Mouse (Mus musculus): ENCODE measurements around the gene Col4a1.

The Col4a1 gene

DNA sequence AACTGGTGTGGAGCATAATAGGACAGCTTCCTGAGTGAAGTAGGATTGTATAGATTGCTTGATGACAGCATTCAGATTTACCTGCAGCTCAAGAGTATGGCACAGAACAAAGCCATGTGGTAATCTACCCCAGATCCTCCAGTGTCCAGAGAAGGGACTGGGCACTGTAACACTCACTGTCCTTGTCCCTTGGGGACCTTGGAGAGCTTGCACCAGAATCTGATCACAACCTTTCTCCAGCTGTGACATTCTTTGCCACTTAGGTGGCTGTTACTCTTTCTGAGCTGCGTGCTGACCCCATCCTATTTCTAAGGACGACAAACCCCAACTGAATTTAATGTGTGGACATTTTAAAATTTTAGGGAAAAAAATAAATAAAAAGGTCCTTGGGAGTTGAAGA, 46.2 kb downstream of the Col4a1 start:
- in situ Hi-C loops (cut with MboI, MseI): no loop called here

DNA sequence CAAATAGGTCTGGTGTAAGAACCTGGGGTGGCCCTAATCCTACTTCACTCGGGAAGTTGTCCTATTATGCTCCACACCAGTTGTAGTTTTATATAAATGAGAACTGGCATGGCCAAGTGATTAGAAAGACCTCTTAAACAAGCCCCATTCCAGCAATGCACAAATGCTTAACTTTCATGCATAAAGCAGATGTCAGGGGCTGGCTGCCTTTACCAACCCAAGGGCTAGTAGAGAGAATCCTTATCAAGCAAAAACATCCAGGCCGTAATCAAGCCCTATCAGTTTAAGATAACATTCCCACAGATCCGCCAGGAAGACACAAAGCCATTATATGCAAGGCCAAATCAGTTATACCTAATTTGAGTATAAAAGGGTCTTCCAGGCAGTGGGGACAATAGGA, 46.7 kb downstream of the Col4a1 start:
- in situ Hi-C loops (cut with MboI, MseI): no loop called here

DNA sequence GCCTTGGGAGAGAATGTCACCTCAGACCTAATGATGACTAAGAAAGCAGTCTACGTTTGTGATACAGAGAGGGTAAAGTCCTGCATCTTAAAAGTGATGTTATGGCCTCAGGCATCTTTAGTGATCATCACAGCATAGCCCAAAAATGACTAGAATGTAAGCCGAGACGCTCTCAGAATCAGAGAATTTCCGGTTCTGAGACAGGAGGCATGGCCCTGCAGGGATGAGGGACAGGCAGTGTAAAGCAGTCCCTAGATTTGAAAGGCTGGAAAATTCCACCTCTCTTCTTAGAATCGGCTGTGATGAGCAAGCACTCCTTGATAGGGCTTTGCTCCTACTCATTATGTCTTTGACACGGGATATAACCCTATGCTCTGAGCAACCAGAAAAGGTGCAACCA, 48.8 kb downstream of the Col4a1 start:
- in situ Hi-C loops (cut with MboI, MseI): no loop called here

DNA sequence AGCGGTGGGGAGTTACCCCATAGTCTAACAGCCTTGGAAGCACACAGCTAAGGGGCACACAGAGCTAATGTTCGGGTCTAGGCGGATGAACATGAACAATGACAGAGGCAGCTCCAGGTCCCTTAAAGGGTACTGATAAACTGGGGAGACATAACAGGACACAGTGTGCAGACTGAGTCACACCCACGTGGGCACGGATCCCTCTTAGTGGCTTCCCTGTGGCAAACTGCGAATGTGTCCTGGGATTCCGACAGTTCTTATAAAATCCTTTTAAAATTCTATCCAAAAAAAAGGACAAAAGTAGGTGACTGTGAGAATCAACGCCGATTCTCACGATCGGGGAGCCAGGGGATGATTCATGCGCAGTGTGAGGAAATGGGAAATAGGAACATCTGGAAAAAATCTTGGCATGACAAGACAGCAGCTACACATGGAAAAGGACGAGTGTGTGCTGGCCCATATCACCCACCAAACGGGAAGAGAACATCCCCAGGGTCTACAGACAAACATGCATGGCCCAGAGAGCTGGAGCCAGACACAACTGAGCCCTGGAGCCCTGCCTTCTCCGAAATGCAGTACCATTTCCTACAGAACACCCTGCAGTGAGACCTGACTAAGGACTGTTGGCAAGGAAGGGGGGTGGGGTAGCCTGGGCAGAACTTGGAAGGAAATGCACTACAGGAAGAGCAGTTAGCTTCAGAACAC, 50.4 kb downstream of the Col4a1 start:
- in situ Hi-C loops (cut with MboI, MseI): no loop called here

DNA sequence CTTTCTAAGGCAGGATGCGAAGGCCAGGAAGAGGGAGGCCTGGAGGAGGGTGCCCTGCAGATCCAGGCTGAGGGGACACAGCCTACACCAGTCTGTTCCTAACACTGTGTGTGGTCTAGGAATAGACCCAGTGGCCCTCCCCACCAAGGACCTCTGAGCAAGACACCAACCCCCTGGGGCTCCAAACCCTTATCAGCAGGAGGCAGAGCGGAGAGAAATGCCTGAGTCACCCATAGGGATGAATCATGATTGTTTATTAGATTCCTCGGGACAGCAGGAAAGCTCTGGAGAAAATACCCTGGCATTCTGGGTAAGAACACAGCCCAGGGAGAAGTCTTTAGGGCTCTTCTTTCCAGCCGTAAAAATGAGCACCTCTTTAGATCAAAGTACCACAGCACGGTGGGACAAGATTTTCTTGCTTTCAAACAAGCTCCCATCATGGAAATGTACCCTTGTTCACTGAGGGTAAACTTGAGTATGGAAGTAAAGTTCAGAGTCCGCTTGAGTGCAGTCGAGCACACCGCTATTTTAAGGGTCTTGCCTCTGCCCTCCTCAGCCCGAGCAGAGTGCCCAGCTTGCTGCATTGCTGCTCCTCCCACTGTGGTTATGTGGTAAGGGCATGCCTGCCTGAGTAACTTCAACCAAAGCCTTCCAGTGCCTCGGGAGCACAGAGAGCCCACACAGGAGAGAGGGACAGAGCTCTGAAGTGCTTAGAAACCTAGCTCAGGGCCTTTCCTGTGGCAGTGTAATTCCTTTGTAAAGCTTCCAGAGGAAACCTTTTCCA, 52.6 kb downstream of the Col4a1 start:
- in situ Hi-C loops (cut with MboI, MseI): no loop called here

DNA sequence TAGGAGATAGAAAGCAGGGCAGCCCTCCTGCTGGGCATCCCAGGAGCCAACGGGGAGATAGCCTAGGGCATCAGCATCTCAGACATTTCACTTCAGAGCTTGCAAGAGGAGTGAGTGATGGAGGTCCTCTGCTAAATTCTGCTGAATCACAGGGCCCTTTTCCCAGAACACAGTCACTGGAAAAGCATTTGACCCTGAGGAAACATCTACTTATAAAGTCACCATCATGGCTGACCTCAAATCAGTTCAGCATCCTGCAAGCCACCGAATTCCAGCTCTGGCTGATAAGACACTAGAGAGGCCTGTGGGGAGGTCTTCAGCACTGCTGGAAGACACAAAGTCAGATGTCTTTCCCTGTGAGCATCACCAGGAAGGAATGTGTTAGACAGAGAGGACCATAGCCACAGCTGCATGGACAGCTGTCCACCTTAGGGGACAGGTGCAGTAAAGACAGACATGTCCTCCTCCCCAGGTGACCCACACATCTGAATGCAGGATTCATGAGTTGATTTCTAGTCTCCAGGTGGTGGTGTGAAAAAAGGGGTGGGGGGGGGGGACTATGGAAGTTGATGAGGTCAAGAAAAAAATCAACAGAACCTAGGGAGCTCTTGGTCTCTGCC, 54.0 kb downstream of the Col4a1 start:
- in situ Hi-C loops (cut with MboI, MseI): no loop called here

DNA sequence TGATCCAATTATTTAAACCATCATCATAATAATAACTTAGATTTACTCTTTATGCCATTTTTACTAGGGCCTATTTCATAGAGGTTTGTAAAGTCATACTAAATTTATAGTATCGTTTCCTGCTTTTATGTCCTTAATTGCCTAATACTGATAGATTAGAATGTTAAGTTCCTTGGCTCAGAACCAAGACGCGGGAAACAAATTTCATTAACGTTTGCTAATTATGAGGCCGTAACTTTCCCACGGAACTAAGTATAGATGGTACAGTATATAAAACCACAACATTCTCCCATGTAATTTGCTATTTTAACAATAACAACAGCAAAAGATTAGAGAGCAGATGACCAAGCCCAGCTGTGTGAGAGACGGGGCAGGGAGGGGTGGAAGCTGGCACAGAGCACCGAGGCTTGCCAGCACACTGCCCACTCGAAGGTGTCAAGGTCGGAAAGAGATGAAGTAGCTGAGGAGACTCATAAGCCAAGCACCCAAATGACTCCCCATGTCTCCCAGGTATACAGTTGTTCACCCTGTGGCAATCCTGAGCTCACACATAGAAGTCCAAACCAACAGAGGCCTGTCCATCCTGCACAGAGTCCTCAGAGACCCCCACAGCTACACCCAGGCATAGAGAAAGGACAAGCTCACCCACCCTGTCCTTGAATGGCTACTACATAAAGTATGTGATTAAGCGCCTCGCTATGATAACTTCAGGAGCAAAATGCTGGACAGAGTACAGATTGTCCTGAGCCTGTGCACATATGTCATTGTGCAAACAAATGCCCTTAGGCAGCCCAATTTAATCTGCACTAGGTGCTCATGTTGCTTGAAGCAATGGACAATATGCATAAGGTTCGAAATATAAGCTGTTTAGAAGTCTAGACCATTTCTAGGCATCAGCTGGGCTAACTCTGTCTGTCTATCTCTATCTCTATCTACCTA, 55.3 kb downstream of the Col4a1 start:
- in situ Hi-C loops (cut with MboI, MseI): no loop called here

DNA sequence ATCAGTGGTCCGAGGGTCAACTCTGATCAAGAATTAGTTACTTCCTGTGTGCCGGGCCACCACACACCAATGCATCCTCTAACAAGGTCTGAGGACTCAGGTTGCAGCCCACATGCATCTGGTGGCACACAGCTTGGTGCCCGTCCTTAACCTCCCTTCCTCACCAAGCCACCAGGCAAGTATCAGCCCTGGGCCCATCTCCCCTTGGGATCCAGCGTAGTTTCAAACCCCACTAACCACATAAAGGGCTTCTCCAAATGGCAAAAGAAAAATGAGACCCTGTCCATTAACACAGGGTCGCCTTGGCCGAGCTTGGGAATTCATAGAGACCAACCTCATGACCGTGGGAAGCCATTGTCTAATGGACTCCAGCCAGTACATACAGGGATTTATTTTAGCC, 56.2 kb downstream of the Col4a1 start:
- in situ Hi-C loops (cut with MboI, MseI): no loop called here

DNA sequence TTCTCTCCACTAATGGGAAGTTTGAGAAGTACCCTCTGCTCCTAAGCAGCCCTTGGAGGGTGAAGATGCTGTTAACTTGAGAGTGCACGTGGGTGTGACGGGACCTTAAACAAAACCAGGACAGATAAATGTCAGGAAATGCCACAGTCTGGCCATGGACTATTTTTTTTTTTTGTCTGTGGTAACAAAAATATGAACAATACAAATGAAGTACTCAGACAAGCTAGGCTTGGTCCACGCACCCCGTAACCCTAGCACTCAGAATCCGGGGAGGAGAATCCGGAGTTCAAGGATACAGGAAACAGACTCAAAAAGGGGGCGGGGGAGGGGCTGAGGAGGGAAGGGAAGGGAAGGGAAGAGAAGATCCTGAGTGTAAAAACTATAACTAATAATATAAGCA, 56.9 kb downstream of the Col4a1 start:
- in situ Hi-C loops (cut with MboI, MseI): no loop called here

DNA sequence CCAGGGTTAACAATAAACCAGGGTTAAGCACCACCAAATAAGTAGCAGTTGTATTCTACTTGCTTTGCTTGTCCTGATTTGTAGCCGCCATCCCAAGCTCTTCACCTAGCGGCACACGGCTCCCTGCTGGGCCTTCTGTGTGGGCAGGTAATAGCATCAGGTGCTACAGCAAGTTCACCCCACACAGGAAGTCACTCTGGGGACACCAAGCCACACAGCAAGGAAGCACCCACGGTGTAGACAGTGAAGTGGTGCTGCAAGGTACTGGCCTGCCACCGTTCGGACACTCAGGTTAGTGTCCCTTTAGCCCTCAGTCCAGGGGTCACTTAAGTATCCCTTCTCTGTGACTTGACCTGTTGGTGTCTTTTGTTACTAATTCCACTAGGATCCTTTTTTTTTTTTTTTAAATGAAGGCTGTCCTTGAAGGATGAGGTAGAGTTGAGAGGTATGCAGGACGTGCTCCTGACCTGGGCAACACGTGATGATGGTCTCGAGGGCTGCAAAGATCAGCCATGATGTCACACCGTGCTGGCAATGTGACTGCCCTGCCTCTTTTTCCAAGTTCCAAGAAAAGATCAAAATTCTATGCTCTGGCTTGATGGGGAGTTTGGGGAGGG, 57.6 kb downstream of the Col4a1 start:
- in situ Hi-C loops (cut with MboI, MseI): loop anchor here (5.0 kb wide), 1 partner anchor 137 kb away; no protein-coding TSS in a partner anchor

DNA sequence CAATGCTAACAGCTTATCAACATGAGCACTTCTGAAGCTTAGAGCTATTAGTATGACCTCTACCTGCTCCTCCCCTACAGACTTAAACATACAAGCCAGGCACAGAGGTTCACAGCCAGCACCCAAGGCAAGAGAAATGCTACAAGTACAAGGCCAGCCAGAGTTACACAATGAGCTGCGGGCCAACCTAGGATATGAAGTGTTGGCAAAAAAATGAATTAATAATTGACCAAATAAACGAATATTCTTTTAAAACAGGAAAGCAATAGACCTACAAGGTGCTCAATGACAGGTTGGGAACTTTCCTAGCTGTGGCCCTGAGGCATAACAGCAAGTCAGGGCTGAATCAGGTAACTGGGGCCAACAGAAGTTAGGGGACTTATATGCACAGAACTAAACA, 58.1 kb downstream of the Col4a1 start:
- in situ Hi-C loops (cut with MboI, MseI): loop anchor here (5.0 kb wide), 1 partner anchor 138 kb away; no protein-coding TSS in a partner anchor

DNA sequence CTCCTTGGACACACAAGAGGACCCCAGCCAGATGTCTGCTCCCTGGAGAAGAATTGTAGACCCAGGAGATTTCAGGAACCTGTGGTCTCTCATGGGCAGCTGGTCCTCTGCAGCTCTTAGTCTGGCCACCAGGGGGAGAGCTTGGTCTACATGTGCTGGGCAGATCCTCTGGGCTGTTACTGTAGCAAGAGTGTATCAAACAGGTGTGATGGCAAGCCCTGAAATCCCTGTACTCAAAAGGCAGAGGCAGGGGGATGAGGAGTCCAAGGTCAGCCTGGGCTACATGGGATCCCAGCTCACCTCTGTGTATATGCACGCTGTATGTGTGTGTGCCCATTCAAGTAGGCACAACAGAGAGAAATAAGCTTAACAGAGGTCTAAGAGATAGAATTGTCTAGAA, 59.1 kb downstream of the Col4a1 start:
- in situ Hi-C loops (cut with MboI, MseI): loop anchor here (5.0 kb wide), 1 partner anchor 139 kb away; no protein-coding TSS in a partner anchor

DNA sequence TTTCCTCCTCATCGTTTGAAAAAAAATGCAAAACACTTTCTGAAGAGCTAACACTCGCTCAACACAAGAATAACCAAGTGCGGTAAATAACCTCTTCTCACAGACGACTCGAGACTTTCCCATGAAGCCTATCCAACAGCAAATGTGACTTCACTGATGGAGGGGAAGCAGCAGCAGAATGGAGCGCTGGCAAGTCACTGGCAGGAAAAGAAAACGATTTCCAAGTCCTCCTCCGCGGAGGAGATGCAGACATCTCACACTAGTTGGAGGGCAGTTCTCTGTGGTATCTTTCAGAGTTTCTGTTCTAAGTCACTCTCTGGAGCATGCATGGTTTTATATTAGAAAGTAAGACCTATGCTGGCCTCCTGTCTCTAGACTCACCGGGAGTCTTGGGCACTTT, 59.6 kb downstream of the Col4a1 start:
- in situ Hi-C loops (cut with MboI, MseI): loop anchor here (5.0 kb wide), 1 partner anchor 139 kb away; no protein-coding TSS in a partner anchor

DNA sequence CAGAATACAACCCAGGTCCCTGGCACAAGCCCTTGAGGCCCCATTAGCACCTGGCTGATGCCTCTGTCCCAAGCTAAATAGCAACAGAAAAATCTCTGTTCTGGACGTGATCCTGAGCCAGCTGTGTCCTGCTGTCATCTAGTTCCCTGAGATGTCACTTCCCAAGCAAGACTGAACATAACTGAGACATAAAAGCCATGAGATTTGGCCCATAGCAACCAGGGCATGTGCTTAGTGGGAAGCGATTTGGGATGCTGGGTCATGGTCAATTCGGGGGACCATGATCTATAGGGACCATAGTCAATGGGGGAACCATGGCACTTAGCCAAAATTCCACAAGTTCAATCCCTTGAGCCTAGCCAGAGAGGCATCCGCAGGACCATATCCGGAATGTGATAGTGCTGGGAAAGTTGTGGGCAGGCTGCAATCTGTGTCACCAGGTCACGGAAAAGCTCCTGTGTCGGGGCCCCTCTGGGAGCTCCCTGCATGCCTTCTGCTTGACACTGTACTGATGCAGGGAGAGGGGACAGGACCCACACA, 60.3 kb downstream of the Col4a1 start:
- in situ Hi-C loops (cut with MboI, MseI): loop anchor here (5.0 kb wide), 1 partner anchor 140 kb away; no protein-coding TSS in a partner anchor

DNA sequence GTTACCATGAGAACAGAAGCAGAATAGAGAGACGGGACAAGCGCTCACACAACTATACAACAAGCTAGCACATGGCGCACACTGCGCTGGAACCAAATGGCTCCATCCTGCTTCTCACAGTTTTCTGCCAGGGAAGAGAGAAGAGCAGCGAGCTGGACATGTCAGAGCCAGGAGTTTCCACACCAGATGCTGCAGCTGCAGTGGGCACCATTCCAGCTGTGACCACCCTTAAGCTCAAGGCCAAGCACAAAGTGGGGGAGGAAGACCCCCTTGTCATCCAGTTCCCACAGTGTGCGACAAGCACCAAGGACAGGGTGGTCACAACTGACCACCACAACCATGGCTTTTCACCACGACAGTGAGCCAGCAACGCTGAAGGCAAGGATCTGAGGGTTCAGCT, 62.5 kb downstream of the Col4a1 start:
- in situ Hi-C loops (cut with MboI, MseI): loop anchor here (5.0 kb wide), 1 partner anchor 142 kb away; no protein-coding TSS in a partner anchor

DNA sequence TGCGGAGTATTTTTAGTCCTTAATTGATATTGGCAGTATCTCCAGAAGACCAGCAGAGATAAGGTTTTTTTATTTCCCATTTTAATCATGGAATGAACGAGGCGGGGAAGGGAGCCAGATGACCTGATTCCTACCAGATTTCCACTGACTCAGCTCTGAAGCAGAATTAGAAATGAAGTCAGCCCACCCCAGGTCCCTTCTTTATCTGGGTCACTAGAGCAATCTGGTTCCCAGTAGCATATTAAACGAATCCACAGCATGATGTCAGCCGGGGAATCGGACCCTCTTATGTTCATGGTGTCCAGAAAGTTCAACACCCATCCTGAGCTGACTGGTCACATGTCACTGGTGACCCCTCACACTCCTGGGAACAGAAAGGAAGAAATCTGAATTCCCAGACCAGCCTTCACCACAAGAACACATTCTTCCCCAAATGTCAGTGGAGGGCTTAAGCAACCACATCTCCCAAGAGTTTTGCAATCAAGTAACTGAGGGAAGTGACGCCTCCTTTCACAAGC, 63.0 kb downstream of the Col4a1 start:
- in situ Hi-C loops (cut with MboI, MseI): loop anchor here (5.0 kb wide), 1 partner anchor 143 kb away; no protein-coding TSS in a partner anchor

DNA sequence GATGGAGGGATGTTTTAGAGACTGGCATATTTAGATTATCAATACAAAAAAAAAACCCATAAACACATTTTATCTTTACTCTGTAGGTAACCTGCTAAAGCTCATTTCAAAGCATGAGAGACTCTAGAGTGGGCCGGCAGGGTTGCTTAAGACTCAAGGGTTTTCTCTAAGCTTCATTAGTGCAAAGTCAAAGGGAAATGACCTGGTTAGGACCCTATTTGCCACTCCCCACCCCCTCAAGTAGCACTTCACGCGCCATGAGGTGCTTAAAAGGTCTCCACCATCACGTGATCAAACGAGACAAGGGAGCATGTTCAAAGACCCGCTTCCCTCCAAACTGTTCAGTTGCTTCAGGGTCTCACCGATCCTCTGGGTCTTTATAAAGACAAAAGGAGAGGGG, 63.9 kb downstream of the Col4a1 start:
- in situ Hi-C loops (cut with MboI, MseI): no loop called here

DNA sequence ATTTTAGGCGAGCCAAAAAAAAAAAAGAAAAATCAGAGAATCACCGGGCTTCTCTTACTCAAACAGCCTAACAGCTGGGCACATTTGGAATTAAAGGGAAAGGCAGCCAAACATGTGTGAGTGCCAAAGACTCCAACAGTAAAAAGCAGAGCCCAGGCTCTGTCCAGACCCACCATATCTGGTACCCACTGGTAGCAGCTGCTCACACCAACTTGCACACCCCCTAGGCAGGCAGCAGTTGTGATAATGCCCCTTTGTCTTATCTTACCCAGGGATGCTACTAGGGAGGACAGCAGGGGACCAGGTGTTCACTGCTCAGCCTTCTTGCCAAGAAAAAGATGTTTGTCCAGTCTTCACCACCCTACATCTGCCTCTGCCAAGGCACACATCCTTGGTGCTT, 71.1 kb downstream of the Col4a1 start:
- in situ Hi-C loops (cut with MboI, MseI): no loop called here

DNA sequence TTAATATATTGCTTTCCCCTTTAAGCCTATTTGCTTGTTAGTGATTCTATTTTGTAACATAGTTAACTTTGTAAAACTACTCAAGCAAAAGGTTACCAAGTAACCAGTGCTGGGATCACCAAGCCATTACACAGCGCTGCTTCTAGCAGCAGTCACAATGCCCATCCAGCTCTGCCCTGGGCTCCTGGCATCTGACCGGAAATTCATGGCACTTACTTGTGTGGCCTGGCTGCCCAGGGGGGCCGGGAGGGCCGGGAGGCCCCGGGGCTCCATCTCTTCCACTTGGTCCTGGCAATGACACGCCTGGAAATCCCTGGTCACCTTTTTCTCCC, 77.8 kb downstream of the Col4a1 start:
- in situ Hi-C loops (cut with MboI, MseI): no loop called here

DNA sequence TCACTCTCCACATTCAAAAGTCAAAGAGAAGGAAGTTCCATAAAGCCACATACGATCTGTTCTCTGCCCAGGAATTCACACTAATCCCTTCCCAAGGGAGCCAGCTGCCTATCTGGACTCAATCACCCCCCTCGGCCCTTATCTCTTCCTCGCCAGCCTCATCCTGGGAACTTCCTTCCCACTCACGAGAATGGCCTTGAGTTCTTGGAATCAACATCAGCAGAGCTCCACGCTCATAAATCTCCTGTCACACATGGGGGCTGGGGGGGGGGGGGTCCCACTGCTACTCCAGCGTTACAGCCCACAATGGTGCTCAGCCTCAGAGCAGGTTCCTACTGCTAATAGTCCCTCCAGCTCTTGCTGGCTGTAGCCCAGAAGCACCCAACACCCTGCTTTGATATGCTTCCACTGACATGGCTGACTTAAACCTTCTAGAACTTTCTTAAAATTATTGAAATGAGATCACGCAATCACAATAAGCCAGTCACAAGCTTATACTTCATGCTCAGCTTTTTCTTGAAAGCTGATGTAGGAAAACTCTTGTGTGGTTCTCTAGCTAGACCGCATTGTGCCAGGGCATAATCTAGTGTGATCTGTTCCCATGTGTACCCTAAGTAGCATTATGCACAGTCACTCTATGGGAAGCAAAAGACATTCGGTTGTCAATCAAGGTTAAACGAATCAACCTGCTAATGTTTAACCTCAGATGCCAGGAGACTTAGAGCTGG, 78.3 kb downstream of the Col4a1 start:
- in situ Hi-C loops (cut with MboI, MseI): no loop called here
